Mouse (Mus musculus) CH12.LX (cell line): ENCODE data around the gene Pgpep1l. TPM values are rescaled to one million over a fixed set of nuclear protein-coding genes. Genes with fewer than 3 reads are reported as not detected.

Source experiments
- polyA plus RNA-seq: library from polyadenylated mRNA; unstranded; fragments of >175 nt; gene quantifications from 2 replicates; pipeline ENCODE4 v1.2.1, GENCODE M21; 2012; ENCODE audit warnings: low read depth; ENCODE audit not compliant: insufficient read length
- total RNA-seq, 2 experiments: library from RNA; depleted of rRNA; stranded (reverse); fragments of 300-350 nt in 1 of 2; fragments of >200 nt in 1 of 2; gene quantifications; 2 replicates each; pipeline ENCODE4 v1.2.3; 2012 to 2014

The Pgpep1l gene
- total and polyA plus RNA-seq, 3 experiments: not detected

Other genes starting within 250 kb of the Pgpep1l start
- gene Fam169b, start 9.6 kb upstream of the Pgpep1l start, total RNA-seq (2012; rRNA removed): 13.6 and 17.0 TPM in 2 replicates
- gene Fam169b, start 9.6 kb upstream of the Pgpep1l start, total RNA-seq (2014; rRNA removed): 15.2 and 15.9 TPM in 2 replicates
- gene Fam169b, start 9.6 kb upstream of the Pgpep1l start, polyA plus RNA-seq: 16.2 and 17.3 TPM in 2 replicates